Mouse (Mus musculus): Measurements from ENCODE around the gene 1700003E16Rik. TPM values are rescaled to one million over a fixed set of nuclear protein-coding genes. Genes with fewer than 3 reads are reported as not detected.
A peak's percentile ranks its signal among the peaks of the same experiment; 100 is the strongest.

Gene 1700003E16Rik
- polyA plus RNA-seq, 1 experiment from 2014 or later, result 3.8 TPM

- H3K4me1 ChIP-seq, result peaks cover 53% of the 10 kb centered on the region
- ATAC-seq (ENCODE audit: low FRiP score, low read depth), result peak; percentile 86
- peak within 1 kb of the TSS; percentile 84 for H3K4me2 ChIP-seq (replicated peaks)
- peaks cover 23% of the 10 kb centered on the region for H3K27me3 ChIP-seq
- peak within 1 kb of the TSS; percentile 78 for H3K4me3 ChIP-seq
- peak within 1 kb of the TSS; percentile 87 for H3K9ac ChIP-seq
- peak within 1 kb of the TSS; percentile 80 for H3K27ac ChIP-seq
- H3K9me3 ChIP-seq, result no peaks in the 10 kb centered on the region
- WGBS, result under 1% methylated on average over 44 of the region's 58 CpGs
- no peaks in the 10 kb centered on the region for H3K36me3 ChIP-seq
Measured at GRCm38 (mm10) chr6:83165607-83166242, 9.5 kb downstream of the 1700003E16Rik start, which contains the start of gene Dctn1. Gene Dctn1, plus strand, starts transcription at chr6:83165920.

DNA sequence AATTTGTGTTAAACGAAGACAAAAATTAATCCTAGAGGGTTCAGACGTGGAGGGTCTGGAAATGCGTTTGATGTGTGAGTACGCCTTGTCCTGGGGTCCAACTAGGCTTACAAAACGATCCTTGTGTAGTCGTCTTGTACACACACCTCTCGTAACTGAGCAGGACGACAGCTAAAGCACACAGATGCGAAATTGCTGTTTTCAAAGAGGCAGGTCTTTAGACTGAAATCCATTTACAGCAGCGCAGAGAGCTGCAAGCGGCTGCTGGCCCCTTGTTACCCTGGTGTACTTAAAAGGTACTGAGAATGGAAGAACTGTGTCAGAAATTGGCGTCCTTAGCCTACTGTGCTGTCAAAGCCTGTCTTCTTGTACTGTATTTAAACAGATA lies 10.0 kb downstream of the 1700003E16Rik start:
- H3K4me1 ChIP-seq, result peaks cover 50% of the 10 kb centered on the region
- no peaks in the 10 kb centered on the region for H3K36me3 ChIP-seq
- H3K9me3 ChIP-seq, result no peaks in the 10 kb centered on the region
- H3K27ac ChIP-seq, result peak overlapping the region; percentile 80; the same call in 1 of the 2 replicates
- H3K27me3 ChIP-seq, result peaks cover 17% of the 10 kb centered on the region
- peak overlapping the region; percentile 87 for H3K9ac ChIP-seq
- WGBS, result under 1% methylated on average over 12 of the region's 12 CpGs
- peak; percentile 34 for ATAC-seq (ENCODE audit: low FRiP score, low read depth)
- H3K4me2 ChIP-seq (replicated peaks), result peak overlapping the region; percentile 84
- peak overlapping the region; percentile 78 for H3K4me3 ChIP-seq

DNA sequence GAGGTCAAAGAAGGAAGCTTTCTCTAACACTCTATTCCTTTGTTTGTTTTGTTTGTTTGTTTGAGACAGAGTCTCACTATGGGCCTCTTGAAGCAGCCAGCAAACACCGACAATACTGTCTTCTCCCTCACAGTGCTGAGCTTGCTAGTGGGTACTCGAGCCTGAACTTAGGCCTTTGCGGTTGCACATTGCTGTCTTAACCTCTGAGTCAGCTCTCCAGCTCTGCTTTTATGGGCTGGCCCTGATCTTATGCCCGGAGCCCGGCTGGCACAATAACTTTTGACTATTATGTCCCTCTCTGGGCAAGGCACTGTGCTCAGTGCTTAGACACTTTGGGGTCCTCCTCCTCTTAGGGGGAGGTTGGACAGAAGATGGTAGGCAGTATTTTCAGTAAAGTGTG lies 13.7 kb downstream of the 1700003E16Rik start:
- Histone ChIP-seq H3K9ac (peak overlapping the region; percentile 14; the same call in 1 of the 2 replicates), H3K27me3 (no peaks in the 10 kb centered on the region), H3K4me3 (no peak overlapping the region), H3K27ac (no peak overlapping the region), H3K4me2 (replicated peaks) (no peak overlapping the region), H3K4me1 (peaks cover 33% of the 10 kb centered on the region), H3K36me3 (no peaks in the 10 kb centered on the region), H3K9me3 (no peaks in the 10 kb centered on the region)
- 81% methylated on average over 5 of the region's 5 CpGs for WGBS
- no peak for ATAC-seq (ENCODE audit: low FRiP score, low read depth)

DNA sequence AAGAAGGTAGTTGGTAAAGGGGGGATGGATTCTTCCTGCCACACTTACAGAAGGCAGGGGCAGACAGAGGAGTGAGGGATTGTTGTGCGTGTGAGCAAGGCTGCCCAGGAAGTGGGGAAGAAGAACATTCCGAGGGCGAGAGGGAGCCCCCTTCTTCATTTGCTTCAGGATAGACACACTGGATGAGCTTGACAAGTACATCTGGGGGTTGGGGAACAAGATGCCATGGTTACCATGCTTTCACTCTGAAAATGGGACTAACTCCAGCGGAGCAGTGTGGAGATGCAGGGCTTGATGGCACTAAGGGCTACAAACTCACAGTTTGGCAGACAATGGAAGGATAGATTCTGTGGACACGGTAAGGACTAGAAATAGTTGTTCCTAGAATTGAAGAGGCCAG lies 14.9 kb downstream of the 1700003E16Rik start:
- no peak overlapping the region for H3K4me2 ChIP-seq (replicated peaks)
- no peaks in the 10 kb centered on the region for H3K27me3 ChIP-seq
- 83% methylated on average over 5 of the region's 5 CpGs for WGBS
- no peaks in the 10 kb centered on the region for H3K9me3 ChIP-seq
- H3K4me3 ChIP-seq, result no peak overlapping the region
- ATAC-seq (ENCODE audit: low FRiP score, low read depth), result no peak
- H3K9ac ChIP-seq, result peak overlapping the region; percentile 2; the same call in 1 of the 2 replicates
- H3K36me3 ChIP-seq, result peaks cover 3% of the 10 kb centered on the region
- no peak overlapping the region for H3K27ac ChIP-seq
- H3K4me1 ChIP-seq, result peaks cover 29% of the 10 kb centered on the region

- Histone ChIP-seq H3K4me3 (no peak overlapping the region), H3K9me3 (no peaks in the 10 kb centered on the region), H3K36me3 (peaks cover 10% of the 10 kb centered on the region), H3K4me1 (peaks cover 19% of the 10 kb centered on the region), H3K27ac (no peak overlapping the region), H3K4me2 (replicated peaks) (no peak overlapping the region), H3K27me3 (no peaks in the 10 kb centered on the region), H3K9ac (no peak overlapping the region)
- WGBS, result 66% methylated on average over 9 of the region's 9 CpGs
- no peak for ATAC-seq (ENCODE audit: low FRiP score, low read depth)
Measured at GRCm38 (mm10) chr6:83172240-83172920, 16.2 kb downstream of the 1700003E16Rik start.

DNA sequence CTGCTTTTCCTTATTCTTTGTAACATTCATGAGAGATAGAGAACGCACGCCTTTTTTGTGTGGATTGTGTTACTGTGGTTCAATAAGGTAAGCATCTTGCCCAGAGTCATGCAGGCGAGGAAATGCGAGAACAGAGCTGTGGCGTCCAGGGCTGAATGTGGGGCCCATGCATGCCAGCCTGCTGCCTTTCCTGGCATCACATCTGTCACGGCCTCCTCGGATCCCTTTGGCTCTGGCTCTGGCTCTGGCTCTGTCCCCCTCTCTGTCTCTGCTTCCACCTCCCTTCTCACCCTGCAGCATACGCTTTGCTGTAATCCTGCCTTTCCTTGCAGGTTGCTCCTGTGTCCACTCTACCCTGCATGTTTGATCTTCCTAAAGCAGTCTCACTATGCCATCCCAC lies 19.8 kb downstream of the 1700003E16Rik start:
- Histone ChIP-seq H3K4me2 (replicated peaks) (no peak overlapping the region), H3K9me3 (no peaks in the 10 kb centered on the region), H3K4me1 (peaks cover 14% of the 10 kb centered on the region), H3K27me3 (no peaks in the 10 kb centered on the region), H3K27ac (no peak overlapping the region), H3K36me3 (peaks cover 12% of the 10 kb centered on the region), H3K4me3 (no peak overlapping the region), H3K9ac (no peak overlapping the region)
- no peak for ATAC-seq (ENCODE audit: low FRiP score, low read depth)
- 83% methylated on average over 8 of the region's 8 CpGs for WGBS

DNA sequence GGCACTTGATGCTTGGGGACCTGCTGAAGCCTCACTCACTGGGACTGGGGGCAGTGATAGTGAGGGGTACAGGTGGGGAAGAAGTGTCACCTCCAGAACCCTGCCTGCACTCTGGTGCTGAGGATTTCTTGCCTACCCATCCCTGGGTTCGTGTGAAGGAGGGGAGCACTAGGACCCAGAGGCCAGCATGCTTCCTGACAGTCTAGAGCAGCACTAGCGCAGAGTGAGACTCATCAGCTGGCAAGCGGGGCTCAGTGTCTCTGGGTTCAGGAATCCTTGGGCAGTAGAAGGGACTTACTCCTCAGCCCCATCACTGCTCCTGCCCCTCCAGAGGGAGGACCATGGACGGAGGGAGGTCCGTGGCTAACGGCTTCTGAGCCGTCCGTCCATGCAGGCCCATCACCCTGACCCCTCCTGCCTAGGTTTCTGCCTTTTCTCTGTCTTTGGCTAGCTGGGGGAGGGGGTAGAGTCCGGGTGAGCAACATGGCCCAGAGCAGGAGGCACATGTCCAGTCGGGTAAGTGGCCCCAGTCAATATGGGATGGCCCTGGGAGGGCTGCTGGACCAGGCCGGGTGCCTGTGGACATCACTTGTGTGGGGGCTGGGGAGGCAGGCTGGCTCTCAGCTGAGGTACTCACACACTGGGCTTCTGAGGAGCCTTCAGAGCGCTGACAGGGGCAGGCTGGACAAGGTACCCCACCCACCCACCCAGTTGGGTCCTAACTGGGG lies 23.4 kb downstream of the 1700003E16Rik start:
- H3K27me3 ChIP-seq, result no peaks in the 10 kb centered on the region
- WGBS, result 24% methylated on average over 12 of the region's 12 CpGs
- H3K27ac ChIP-seq, result no peak overlapping the region
- peaks cover 37% of the 10 kb centered on the region for H3K36me3 ChIP-seq
- H3K4me3 ChIP-seq, result peak overlapping the region; percentile 36
- peak overlapping the region; percentile 67 for H3K4me2 ChIP-seq (replicated peaks)
- no peaks in the 10 kb centered on the region for H3K9me3 ChIP-seq
- H3K9ac ChIP-seq, result peak overlapping the region; percentile 68
- ATAC-seq (ENCODE audit: low FRiP score, low read depth), result peak; percentile 34; the same call in 1 of the 2 replicates
- peaks cover 14% of the 10 kb centered on the region for H3K4me1 ChIP-seq

DNA sequence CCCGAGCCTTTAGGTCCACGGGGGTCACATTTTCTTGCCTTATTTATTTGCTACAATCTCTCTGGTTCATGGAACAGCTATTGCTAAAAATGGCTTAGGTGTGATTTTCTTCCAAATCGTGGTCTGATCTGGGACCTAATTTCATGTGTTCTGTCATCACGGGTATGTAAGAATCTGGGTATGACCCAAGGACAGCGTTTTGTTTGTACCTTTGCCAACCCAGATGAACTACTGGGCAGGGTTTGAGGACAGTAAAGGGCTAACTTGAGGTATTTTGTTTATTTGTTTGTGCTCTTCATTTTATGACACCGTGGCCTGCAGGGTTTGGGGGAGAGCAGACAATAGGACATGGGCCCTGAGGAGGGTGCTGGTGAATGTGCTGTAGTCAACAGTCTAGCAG lies 24.4 kb downstream of the 1700003E16Rik start:
- no peak for ATAC-seq (ENCODE audit: low FRiP score, low read depth)
- H3K9ac ChIP-seq, result no peak overlapping the region
- H3K27ac ChIP-seq, result no peak overlapping the region
- H3K36me3 ChIP-seq, result peaks cover 41% of the 10 kb centered on the region
- WGBS, result 68% methylated on average over 6 of the region's 6 CpGs
- no peaks in the 10 kb centered on the region for H3K9me3 ChIP-seq
- no peak overlapping the region for H3K4me2 ChIP-seq (replicated peaks)
- H3K4me1 ChIP-seq, result peaks cover 18% of the 10 kb centered on the region
- no peaks in the 10 kb centered on the region for H3K27me3 ChIP-seq
- H3K4me3 ChIP-seq, result no peak overlapping the region

GRCm38 (mm10) chr6:83184858-83185435 lies 28.7 kb downstream of the 1700003E16Rik start:
- H3K9me3 ChIP-seq, result no peaks in the 10 kb centered on the region
- H3K4me1 ChIP-seq, result peaks cover 28% of the 10 kb centered on the region
- WGBS, result 86% methylated on average over 3 of the region's 3 CpGs
- no peaks in the 10 kb centered on the region for H3K27me3 ChIP-seq
- H3K27ac ChIP-seq, result no peak overlapping the region
- no peak overlapping the region for H3K4me2 ChIP-seq (replicated peaks)
- ATAC-seq (ENCODE audit: low FRiP score, low read depth), result no peak
- H3K9ac ChIP-seq, result no peak overlapping the region
- H3K36me3 ChIP-seq, result peaks cover 58% of the 10 kb centered on the region
- no peak overlapping the region for H3K4me3 ChIP-seq

GRCm38 (mm10) chr6:83185895-83186861 lies 30.0 kb downstream of the 1700003E16Rik start:
- H3K27ac ChIP-seq, result no peak overlapping the region; the same call in 1 of the 2 replicates
- no peaks in the 10 kb centered on the region for H3K9me3 ChIP-seq
- peaks cover 25% of the 10 kb centered on the region for H3K4me1 ChIP-seq
- H3K9ac ChIP-seq, result peak overlapping the region; percentile 62
- peak overlapping the region; percentile 62 for H3K4me2 ChIP-seq (replicated peaks)
- no peaks in the 10 kb centered on the region for H3K27me3 ChIP-seq
- peak; percentile 78; the same call in 1 of the 2 replicates for ATAC-seq (ENCODE audit: low FRiP score, low read depth)
- H3K36me3 ChIP-seq, result peaks cover 70% of the 10 kb centered on the region
- WGBS, result 7% methylated on average over 25 of the region's 25 CpGs
- peak overlapping the region; percentile 32 for H3K4me3 ChIP-seq

DNA sequence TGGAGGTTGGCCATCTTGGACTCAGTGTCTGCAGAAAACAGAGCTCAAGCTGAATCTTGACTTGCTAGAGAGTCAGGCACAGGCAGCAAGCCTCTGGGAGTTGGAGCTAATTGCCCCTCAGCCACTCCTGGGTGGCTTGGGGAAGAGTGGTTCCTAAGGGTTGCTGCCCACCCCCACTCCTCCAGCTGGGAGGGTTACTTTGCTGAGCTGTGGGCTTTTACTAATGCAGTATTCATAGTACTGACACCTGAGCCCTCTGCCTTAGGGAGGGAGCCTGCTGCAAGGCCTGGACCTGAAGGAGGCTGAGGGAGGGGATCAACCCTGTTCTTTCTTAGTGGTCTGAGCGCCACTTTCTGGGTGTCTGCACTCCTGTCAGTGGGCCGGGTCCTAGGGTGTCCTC lies 30.7 kb downstream of the 1700003E16Rik start:
- Histone ChIP-seq H3K9ac (peak overlapping the region; percentile 62; the same call in 1 of the 2 replicates), H3K27ac (peak overlapping the region; percentile 6; the same call in 1 of the 2 replicates), H3K36me3 (peaks cover 78% of the 10 kb centered on the region), H3K9me3 (no peaks in the 10 kb centered on the region), H3K27me3 (no peaks in the 10 kb centered on the region), H3K4me1 (peaks cover 25% of the 10 kb centered on the region), H3K4me2 (replicated peaks) (0 out of 2 replicates have a peak overlapping the region, but pooled peaks have one; percentile 3), H3K4me3 (no peak overlapping the region)
- WGBS, result 60% methylated on average over 2 of the region's 2 CpGs
- no peak for ATAC-seq (ENCODE audit: low FRiP score, low read depth)

Measured in limb, embryonic 13.5 days (tissue).